Mouse (Mus musculus) T-helper 17 cell (primary cell): ENCODE measurements around the gene Fam131a.

Experiments used
- in situ Hi-C, 2 experiments: fragments of 300-600 bp; cut with MboI, MseI; formaldehyde crosslinking; loops; 1 replicate in 1 of 2; 2 replicates in 1 of 2; pipeline ENCODE4 v1.15.1; 2025; ENCODE audit warnings: high pct_unique_total_duplicates in 2 of 2

The Fam131a gene

DNA sequence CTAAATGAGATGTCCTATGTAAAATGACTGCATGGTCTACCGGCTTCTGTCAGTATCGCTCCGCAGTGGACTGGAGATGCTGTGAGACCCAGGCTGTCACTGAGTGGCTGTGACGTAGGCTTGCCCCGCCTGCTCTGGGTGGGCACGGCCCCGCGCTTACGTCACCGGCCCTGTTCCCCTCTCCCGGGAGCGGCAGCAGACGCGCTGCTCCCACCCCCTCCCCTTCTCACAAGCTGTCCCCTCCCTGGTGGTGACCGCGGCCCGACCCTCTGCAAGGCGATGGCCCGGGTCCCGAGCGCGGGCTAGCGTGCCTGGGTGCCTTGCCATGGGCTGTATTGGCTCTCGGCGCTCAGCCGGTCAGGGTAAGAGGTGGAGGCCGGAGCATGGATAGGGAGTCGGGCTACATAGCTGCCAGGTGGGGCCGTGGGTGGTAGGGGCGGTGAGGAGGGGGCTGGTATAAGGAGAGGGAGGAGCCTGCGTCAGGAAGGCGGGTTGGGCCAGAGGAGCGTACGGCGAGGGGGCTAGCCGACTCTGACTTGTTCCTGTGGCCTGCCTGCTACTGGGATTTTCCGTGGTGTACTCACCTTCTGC lies at the start of gene Fam131a:
Fam131a (plus strand) TSS at position 131 of the 591 bp plus-strand sequence.
- in situ Hi-C loops: loop anchor here in 1 of 2 experiments (25.0 kb wide), 1 partner anchor 1544 kb away; no protein-coding TSS in a partner anchor

DNA sequence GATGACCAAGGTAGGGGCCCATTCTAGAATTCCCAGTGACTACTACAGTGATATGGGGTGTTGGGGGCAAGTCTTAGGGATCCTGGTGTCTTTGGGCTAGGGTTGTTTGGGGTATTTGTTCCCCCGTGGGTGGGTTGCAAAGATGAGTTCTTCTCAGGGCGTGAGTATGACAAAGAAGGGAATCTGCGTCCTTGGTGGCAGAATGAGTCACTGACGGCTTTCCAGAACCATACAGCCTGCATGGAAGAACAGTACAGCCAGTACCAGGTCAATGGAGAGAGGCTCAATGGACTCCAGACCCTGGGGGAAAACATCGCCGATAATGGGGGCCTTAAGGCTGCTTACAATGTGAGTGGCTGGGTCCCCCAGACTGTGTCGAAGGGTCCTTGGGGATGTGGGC lies 49.1 kb upstream of the Fam131a start:
- in situ Hi-C loops: no loop called here

DNA sequence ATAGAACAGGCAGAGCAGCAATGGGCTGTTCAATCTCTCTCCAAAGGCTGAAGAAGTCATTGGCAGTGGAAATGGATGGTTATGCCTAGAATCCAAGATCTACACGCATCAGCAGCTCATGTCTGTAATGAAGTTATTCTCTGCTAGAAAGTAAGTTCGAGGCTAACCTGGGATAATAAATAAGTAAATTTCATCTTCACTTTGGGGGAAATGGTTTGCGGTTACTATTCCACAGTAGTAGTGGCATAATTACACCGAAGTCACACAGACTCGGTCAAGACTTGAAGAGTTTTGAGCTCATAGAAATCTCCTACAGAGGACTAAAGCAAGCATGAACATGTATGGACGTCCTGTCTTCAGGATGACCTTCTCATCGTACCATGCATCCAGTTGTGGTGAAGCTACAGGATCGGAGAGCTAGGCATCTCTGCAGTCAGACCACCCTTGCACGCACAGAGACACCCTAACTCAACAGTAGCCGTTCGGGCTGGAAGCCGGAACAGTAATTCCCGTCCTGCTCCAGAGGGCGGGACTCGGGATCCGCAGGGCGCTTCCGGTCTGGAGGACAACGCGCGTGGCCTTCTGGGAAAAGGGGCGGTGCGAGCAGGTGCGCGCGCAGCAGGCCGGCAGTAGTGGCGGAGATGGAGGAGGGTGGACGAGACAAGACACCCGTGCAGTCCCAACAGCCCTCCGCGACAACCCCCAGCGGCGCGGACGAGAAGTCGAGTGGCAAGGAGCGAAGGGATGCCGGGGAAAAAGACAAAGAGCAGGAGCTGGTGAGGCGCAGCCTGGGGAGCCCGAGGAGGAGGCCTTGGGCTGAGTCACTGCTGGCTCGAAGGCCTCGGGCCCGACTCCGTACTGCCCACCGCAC lies 41.7 kb upstream of the Fam131a start, which contains the start of gene Psmd2:
Psmd2 (plus strand) TSS at position 577 of the 871 bp plus-strand sequence.
- in situ Hi-C loops: loop anchor here in 1 of 2 experiments (5.0 to 25.0 kb wide), 2 partner anchors 34 to 689 kb away; no protein-coding TSS in a partner anchor

DNA sequence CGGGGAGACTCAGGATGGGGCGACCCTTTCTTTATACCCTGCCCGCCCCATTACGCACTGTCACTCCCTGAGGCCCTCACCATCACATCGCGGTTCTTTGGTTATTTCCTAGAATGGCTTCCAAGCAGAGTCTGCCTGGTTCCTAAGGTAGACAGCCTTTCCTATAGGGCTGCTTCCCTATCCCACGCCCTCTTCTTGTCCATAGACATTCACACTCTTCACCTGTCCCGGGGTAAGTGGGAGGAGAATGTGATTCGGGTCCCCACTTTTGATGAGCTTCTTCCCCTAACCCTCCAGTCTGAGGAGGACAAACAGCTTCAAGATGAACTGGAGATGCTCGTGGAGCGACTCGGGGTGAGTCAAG lies 41.1 kb upstream of the Fam131a start:
- in situ Hi-C loops: loop anchor here in 1 of 2 experiments (5.0 to 25.0 kb wide), 2 partner anchors 35 to 690 kb away; no protein-coding TSS in a partner anchor

DNA sequence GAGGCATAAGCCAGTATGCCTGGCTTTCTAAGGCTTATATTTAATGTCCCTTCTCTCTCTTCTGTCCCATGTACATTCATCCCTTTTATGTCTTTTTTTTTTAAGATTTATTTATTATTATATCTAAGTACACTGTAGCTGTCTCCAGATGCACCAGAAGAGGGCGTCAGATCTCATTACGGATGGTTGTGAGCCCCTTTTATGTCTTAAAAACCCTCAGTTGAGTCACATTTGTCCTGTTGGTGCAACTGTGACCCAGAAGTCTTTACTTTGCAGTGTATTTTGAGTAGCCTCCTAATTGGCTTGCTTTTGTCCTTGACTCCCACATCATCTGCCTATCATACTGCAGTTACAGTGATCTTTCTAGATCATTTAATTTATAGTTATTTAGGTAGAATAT lies 39.7 kb upstream of the Fam131a start:
- in situ Hi-C loops: loop anchor here in 1 of 2 experiments (5.0 to 25.0 kb wide), 2 partner anchors 36 to 691 kb away; no protein-coding TSS in a partner anchor

DNA sequence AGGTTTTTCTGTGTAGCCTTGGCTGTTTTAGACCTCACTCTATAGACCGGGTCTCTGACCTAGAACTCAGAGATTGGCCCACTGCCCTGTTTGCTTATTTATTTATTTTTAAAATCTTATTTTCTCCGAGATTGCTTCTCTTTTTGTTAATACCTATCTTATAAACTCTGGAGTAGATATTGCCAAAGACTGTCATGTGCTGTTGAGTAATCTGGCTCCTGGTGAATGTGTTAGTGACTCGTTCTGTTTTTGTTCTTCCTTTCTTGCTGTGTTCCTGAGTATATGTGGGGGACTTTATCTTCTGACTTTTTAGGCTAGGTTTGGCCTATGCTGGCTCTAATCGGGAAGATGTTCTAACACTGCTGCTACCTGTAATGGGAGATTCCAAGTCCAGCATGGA lies 35.4 kb upstream of the Fam131a start:
- in situ Hi-C loops: loop anchor here in 1 of 2 experiments (25.0 kb wide), 1 partner anchor 695 kb away; no protein-coding TSS in a partner anchor

DNA sequence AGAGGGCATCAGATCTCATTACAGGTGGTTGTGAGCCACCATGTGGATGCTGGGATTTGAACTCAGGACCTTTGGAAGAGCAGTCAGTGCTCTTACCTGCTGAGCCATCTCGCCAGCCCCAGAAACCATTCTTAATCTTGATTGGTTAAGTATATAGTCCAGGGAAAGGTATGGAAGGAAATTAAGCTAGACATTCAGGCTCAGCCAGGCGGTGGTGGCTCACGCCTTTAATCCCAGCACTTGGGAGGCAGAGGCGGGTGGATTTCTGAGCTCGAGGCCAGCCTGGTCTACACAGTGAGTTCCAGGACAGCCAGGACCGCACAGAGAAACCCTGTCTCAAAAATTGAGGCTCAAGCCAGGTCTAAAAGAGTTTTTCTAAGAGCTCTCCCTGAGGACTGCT lies 25.0 kb upstream of the Fam131a start, which contains the start of gene Eif4g1:
Eif4g1 (plus strand) TSS at position 301 of the 400 bp plus-strand sequence.
- in situ Hi-C loops: loop anchor here in 1 of 2 experiments (25.0 kb wide), 1 partner anchor 706 kb away; no protein-coding TSS in a partner anchor

DNA sequence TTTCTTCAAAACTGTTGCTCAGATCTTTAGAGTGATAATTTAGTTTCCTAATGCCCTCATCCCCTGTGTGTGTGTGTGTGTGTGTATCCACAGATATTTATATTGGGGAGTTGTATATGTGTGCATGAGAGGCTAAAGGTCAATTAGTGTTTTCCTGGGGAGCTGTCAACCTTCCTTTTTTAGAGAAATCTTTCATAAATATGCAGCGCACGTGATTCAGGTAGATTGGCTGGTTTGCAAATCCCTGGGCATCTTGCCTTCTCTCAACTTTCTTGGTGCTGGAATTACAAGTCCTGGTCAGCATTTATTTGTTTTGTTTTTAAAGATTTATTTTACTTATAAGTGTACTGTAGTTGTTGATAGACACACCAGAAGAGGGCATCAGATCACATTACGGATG lies 22.8 kb upstream of the Fam131a start:
- in situ Hi-C loops: loop anchor here (5.0 to 25.0 kb wide), 3 partner anchors 58 to 708 kb away; partner anchors contain the start of genes Abcf3 (in 1 of the 2), Alg3 (in 1 of the 2), Eef1akmt4 (in 1 of the 2) and Gm49333 (in 1 of the 2)

DNA sequence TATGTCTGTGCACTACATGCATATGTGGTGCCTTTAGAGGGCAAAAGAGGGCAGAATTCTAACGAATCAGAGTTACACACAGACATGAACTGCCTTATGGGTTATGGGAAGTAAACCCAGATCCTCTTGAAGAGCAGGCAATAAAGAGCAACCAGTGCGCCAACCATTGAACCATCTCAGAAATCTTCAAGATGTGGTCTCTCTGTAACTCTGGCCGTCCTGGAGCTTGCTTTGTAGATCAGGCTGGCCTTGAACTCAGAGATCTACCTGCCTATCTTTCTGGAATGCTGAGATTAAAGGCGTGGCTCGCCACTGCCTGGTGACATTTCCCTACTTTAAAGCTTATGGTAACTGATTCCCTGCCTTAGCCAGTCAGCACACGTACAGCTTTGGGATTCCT lies 21.2 kb upstream of the Fam131a start:
- in situ Hi-C loops: loop anchor here (5.0 to 25.0 kb wide), 3 partner anchors 60 to 710 kb away; partner anchors contain the start of genes Abcf3 (in 1 of the 2), Alg3 (in 1 of the 2), Eef1akmt4 (in 1 of the 2) and Gm49333 (in 1 of the 2)

DNA sequence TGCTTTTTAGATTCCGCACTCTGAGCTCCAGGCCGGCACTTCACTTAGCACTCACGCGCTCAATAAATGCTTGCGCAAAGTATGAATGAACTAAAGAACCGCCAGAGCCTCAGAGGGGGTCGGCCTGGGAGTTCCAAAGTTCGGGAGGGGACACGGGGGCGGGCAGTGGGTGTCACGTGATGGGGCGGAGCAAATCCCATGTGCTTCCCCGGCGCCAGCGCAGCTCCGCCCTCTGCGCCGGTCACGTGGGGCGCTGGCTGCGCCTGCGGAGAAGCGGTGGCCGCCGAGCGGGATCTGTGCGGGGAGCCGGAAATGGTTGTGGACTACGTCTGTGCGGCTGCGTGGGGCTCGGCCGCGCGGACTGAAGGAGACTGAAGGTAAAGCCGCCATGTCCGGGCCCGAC lies 20.5 kb upstream of the Fam131a start:
- in situ Hi-C loops: loop anchor here (5.0 to 25.0 kb wide), 3 partner anchors 60 to 710 kb away; partner anchors contain the start of genes Abcf3 (in 1 of the 2), Alg3 (in 1 of the 2), Eef1akmt4 (in 1 of the 2) and Gm49333 (in 1 of the 2)

DNA sequence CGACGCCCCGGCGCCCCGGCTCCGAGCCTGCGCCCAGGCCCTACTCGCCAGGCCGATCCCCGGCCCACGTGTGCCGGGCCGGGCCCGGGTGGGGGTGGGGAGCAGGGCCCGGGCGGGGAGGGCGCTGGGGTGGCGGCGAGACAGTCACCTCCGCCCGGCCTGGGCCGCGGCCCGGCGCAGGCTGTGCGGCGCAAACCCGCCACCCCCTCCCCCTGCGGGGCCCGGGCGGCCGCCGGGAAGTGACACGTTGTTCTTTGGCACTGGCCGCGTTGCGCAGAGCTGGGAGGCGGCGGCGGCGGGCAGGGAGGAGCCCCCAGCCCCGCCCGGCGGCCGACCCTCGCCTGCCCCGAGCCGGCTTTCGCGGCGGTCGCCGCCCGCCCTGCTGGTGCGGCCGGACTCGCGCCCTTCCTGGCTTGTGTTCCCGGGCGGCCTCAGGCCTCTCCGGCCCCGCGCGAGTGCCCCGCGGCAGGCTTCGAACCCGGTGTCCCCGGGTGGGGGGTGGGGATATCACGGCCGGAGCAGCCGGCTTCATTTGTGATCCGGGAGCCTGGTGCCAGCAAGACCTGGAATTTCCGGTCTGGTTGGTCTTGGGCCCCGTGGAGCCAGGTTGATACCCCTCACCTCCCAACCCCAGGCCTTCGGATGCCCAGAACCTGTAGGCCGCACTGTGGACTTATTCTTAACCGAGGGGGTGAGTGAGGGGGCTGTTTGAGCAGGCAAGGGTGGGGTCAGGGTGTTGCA lies 19.9 kb upstream of the Fam131a start:
- in situ Hi-C loops: loop anchor here (5.0 to 25.0 kb wide), 3 partner anchors 61 to 711 kb away; partner anchors contain the start of genes Abcf3 (in 1 of the 2), Alg3 (in 1 of the 2), Eef1akmt4 (in 1 of the 2) and Gm49333 (in 1 of the 2)

DNA sequence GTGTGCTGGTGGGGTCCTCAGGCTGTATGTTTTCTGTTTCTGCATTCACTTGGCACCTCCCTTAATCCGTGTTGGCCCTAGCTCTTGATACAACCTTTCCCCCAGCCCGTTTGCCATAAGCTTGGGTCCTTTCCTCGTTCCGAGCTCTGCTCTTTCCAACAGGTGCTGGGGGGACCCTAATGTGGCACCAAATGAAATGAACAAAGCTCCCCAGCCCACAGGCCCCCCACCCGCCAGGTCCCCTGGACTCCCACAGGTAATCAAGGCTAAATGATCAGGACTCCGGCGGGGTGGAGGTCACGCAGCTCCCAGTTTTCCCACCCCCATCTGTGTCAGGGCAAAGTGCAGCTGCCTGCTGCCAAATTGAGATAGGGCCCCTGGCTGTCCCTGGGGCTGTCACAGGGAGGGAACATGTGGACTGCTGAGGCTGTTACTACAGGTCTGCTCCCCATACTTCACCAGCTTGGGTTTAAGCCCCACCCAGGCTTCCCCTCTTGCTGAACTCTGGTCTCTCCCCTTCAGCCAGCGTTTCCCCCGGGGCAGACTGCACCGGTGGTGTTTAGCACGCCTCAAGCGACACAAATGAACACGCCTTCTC lies 19.2 kb upstream of the Fam131a start:
- in situ Hi-C loops: loop anchor here (5.0 to 25.0 kb wide), 3 partner anchors 62 to 712 kb away; partner anchors contain the start of genes Abcf3 (in 1 of the 2), Alg3 (in 1 of the 2), Eef1akmt4 (in 1 of the 2) and Gm49333 (in 1 of the 2)

DNA sequence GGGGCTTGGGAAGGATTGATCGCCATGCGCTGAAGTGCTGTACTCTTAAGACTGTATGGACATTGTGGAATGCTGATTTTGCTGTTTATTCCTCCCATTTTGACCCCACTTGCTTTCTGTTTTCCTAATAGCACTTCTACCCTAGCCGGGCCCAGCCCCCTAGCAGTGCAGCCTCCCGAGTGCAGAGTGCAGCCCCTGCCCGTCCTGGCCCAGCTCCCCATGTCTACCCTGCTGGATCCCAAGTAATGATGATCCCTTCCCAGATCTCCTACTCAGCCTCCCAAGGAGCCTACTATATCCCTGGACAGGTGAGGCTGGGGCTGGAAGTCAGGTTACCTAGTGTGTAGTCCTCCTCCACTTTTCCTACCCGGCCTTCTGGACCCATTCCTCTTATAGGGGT lies 17.8 kb upstream of the Fam131a start:
- in situ Hi-C loops: loop anchor here in 1 of 2 experiments (10.0 to 25.0 kb wide), 2 partner anchors 130 to 1562 kb away; partner anchors contain the start of gene Abcf3

DNA sequence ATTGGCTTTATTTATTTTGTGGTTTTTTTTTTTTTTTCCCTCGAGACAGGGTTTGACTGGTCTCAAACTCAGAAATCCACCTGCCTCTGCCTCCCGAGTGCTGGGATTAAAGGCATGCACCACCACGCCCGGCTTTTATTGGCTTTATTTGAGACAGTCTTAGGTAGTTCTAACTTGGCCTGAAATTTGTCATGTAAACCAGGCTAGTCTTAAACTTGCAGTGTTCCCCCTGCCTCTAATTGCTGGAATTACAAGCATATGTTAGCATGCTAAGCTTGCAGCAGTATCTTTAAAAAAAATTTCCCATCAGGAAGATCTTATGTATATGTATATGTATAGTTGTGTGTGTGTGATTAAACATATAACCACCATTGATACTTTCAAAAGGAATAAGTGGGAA lies 16.3 kb upstream of the Fam131a start:
- in situ Hi-C loops: loop anchor here in 1 of 2 experiments (10.0 to 25.0 kb wide), 2 partner anchors 132 to 1561 kb away; partner anchors contain the start of gene Abcf3

DNA sequence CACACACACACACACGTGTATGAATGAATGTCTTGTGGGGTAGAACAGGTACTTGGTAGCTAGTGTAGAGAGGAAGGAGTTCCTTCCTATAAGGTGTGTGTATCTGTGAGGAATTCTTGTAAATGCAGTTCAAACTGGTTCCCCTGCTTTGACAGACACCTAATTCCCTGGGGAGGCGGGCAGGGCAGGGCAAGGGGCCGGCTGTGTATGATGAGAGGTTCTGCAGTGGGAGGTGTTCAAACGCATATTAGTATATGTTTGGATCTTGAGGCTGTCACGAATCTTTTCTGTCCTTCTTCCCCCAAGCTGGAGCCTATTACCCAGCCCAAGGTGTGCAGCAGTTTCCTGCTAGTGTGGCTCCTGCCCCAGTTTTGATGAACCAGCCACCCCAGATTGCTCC lies 15.7 kb upstream of the Fam131a start:
- in situ Hi-C loops: loop anchor here in 1 of 2 experiments (10.0 to 25.0 kb wide), 2 partner anchors 133 to 1560 kb away; partner anchors contain the start of gene Abcf3

DNA sequence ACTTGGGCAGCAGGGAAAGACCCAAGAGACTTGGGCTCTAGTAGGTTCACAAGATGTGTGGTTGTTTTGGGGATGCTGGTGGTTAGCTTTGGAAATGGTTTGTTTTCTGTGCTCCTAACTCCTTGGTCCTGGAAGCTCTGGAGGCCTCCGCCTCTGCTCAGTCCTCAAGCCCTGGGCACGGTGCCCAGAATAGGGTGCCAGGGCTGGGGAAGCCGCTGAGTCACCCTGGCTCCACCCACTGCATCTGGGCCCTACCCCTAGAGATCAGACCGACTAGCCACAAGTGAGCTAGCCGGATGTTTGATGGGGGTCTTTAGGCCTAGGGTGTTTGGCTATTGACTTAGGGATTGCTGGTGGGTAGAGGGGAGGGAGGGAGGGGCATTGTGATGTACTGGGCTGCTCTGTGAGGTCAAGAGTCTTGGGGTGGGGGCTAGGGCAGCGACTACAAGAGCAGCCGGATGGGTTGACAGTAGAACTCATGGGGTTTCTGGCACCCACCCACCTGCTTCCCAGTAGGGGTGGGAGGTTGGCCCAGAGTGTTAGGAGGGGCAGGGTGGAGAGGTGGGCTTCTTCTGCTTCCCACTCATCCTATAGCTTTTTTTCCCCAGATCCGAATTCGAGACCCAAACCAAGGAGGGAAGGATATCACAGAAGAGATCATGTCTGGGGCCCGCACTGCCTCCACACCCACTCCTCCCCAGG lies 14.9 kb upstream of the Fam131a start:
- in situ Hi-C loops: loop anchor here in 1 of 2 experiments (10.0 to 25.0 kb wide), 2 partner anchors 133 to 1559 kb away; partner anchors contain the start of gene Abcf3

DNA sequence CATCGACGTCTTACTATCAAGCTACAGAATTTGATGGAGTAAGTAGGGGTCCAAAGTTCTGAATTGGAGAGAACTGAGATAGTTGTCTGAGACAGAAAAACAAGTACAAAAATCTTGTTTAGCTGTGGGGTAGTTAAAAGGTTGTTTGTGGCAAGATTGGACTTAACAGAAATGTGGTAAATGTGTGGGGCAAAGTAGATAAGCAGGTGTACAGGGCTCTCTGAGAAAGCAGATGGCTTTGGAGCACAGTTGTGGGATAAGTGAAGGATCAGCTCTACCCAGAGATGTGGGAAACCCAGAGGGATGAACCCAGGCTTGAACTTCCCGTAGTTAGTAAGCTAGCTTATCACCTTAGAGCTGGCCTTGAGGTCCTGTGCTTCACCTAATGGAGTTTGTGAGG lies 2.3 kb upstream of the Fam131a start:
- in situ Hi-C loops: loop anchor here in 1 of 2 experiments (25.0 kb wide), 1 partner anchor 1547 kb away; no protein-coding TSS in a partner anchor

DNA sequence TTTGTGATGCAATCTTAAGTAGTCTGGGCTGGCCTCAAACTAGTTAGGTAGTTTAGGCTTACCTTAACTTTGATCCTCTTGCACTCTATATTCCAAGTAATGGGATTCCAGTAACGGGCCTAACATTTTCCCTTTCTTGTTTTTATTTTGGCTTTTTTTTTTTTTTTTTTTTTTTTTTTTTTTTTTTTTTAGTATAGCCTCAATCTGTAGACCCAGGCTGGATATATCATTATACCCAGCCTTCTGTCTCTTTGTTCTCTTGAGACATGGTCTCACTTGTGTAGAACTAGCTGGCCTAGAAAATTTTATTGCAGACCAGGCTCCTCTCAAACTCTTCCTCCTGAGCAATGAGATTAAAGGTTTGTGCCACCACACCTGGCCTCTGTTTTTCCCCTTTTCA lies 1.4 kb upstream of the Fam131a start:
- in situ Hi-C loops: loop anchor here in 1 of 2 experiments (25.0 kb wide), 1 partner anchor 1546 kb away; no protein-coding TSS in a partner anchor
